Mouse (Mus musculus) hindbrain, embryonic 16.5 days (tissue): ENCODE measurements at regions not wholly inside any gene's neighbourhood (a gene's known extent, or its start where the extent isn't known, plus 50 kb on each side); places are given as distances from the start of the nearest gene placed in this dataset.
"Not testable (repeated sequence)": the region's sequence is repeated elsewhere in the genome, so short reads cannot be mapped to it uniquely, and the experiment has no call there.

ENCODE experiments used
- ATAC-seq: fragments of 200-750 bp; cut with Nextera tagmentation; 2 replicates; pipeline ENCODE4 v1.8.0; 2017; ENCODE audit warnings: moderate TSS enrichment, moderate library complexity
- H3K27ac ChIP-seq: fragments of 300-500 bp; sonication (generic); 2 replicates; pipeline ENCODE4 v1.5.1; 2014; ENCODE audit warnings: low read depth, mild to moderate bottlenecking, control low read depth, low read length, moderate library complexity
- H3K27me3 ChIP-seq: fragments of 300-500 bp; sonication (generic); replicated peaks from 2 replicates; pipeline ENCODE4 v1.6.1; 2014; ENCODE audit warnings: low read length; ENCODE audit not compliant: control insufficient read depth, insufficient read depth
- H3K36me3 ChIP-seq: fragments of 300-500 bp; sonication (generic); 2 replicates; pipeline ENCODE4 v1.6.1; 2014; ENCODE audit warnings: mild to moderate bottlenecking, low read length, moderate library complexity, mixed read lengths; ENCODE audit not compliant: control insufficient read depth, insufficient read depth
- H3K4me1 ChIP-seq: fragments of 300-500 bp; sonication (generic); 2 replicates; pipeline ENCODE4 v1.6.1; 2014; ENCODE audit warnings: low read depth, low read length; ENCODE audit not compliant: control insufficient read depth, insufficient read depth
- H3K4me2 ChIP-seq: fragments of 300-500 bp; sonication (generic); 2 replicates; pipeline ENCODE4 v1.6.1; 2014; ENCODE audit warnings: mild to moderate bottlenecking, low read length, control low read depth, moderate library complexity
- H3K4me3 ChIP-seq: fragments of 300-500 bp; sonication (generic); 2 replicates; pipeline ENCODE4 v1.5.1; 2014; ENCODE audit warnings: mild to moderate bottlenecking, low read length, control low read depth, moderate library complexity
- H3K9ac ChIP-seq: fragments of 300-500 bp; sonication (generic); 2 replicates; pipeline ENCODE4 v1.6.1; 2014; ENCODE audit warnings: low read depth, mild to moderate bottlenecking, control low read depth, low read length, moderate library complexity
- H3K9me3 ChIP-seq: fragments of 300-500 bp; sonication (generic); 2 replicates; pipeline ENCODE4 v1.6.1; 2014; ENCODE audit warnings: mild to moderate bottlenecking, low read length, moderate library complexity; ENCODE audit not compliant: control insufficient read depth
- WGBS: fragments of 180-500 bp; shearing (Covaris S2); extraction: QIAGEN DNeasy Blood & Tissue Kit; methylation state at CpG from one replicate; pipeline ENCODE4 v1.1.7; 2014; 5-methylcytosine and 5-hydroxymethylcytosine counted together

GRCm38 (mm10) chr5:100271975-100272374, 112.4 kb upstream of the Tmem150c start:
- H3K4me3 ChIP-seq, H3K27ac ChIP-seq, H3K36me3 ChIP-seq, H3K4me2 ChIP-seq, H3K9me3 ChIP-seq, H3K9ac ChIP-seq, H3K27me3 ChIP-seq, H3K4me1 ChIP-seq, ATAC-seq: not testable (repeated sequence)
- WGBS = 93% methylated on average over 9 of the region's 9 CpGs

- no peak for ATAC-seq
- H3K27ac ChIP-seq = no peak overlapping the region
- WGBS = 44% methylated on average over 12 of the region's 12 CpGs
These were observed 111.5 kb upstream of the Tmem150c start for GRCm38 (mm10) chr5:100270841-100271686.

GRCm38 (mm10) chr5:100268111-100268878, 108.7 kb upstream of the Tmem150c start:
- H3K9me3 ChIP-seq = no peaks in the 10 kb centered on the region
- no peak for ATAC-seq
- H3K4me1 ChIP-seq = peaks cover 7% of the 10 kb centered on the region
- H3K27ac ChIP-seq = no peak overlapping the region
- 65% methylated on average over 8 of the region's 8 CpGs for WGBS
- H3K9ac ChIP-seq = no peak overlapping the region
- no peaks in the 10 kb centered on the region for H3K36me3 ChIP-seq
- H3K4me3 ChIP-seq = no peak overlapping the region
- no peak overlapping the region for H3K4me2 ChIP-seq
- H3K27me3 ChIP-seq = no peaks in the 10 kb centered on the region

More at GRCm38 (mm10) chr5:100270841-100271686, 111.5 kb upstream of the Tmem150c start:
- Histone ChIP-seq H3K4me3 (no peak overlapping the region), H3K9ac (no peak overlapping the region), H3K36me3 (no peaks in the 10 kb centered on the region), H3K27me3 (no peaks in the 10 kb centered on the region), H3K4me2 (no peak overlapping the region), H3K4me1 (peaks cover 7% of the 10 kb centered on the region), H3K9me3 (no peaks in the 10 kb centered on the region)

- H3K4me2 ChIP-seq = no peak overlapping the region; the same call in 1 of the 2 replicates
- H3K9me3 ChIP-seq = no peaks in the 10 kb centered on the region
These were observed 107.3 kb upstream of the Tmem150c start for GRCm38 (mm10) chr5:100266671-100267510.

GRCm38 (mm10) chr5:100259803-100260693, 100.4 kb upstream of the Tmem150c start:
- H3K27ac ChIP-seq = no peak overlapping the region
- ATAC-seq = peak; percentile 56; the same call in 1 of the 2 replicates
- H3K9me3 ChIP-seq = no peaks in the 10 kb centered on the region
- no peaks in the 10 kb centered on the region for H3K4me1 ChIP-seq
- no peak overlapping the region for H3K9ac ChIP-seq
- H3K4me2 ChIP-seq = no peak overlapping the region
- H3K4me3 ChIP-seq = no peak overlapping the region
- 51% methylated on average over 8 of the region's 8 CpGs for whole genome bisulfite sequencing
- H3K27me3 ChIP-seq = no peaks in the 10 kb centered on the region
- H3K36me3 ChIP-seq = no peaks in the 10 kb centered on the region

More at GRCm38 (mm10) chr5:100266671-100267510, 107.3 kb upstream of the Tmem150c start:
- Histone ChIP-seq H3K36me3 (no peaks in the 10 kb centered on the region), H3K27ac (peak overlapping the region; percentile 23; the same call in 1 of the 2 replicates), H3K9ac (no peak overlapping the region), H3K4me3 (no peak overlapping the region), H3K4me1 (peaks cover 7% of the 10 kb centered on the region), H3K27me3 (no peaks in the 10 kb centered on the region)
- WGBS = 50% methylated on average over 17 of the region's 17 CpGs
- ATAC-seq = peak; percentile 79

- Histone ChIP-seq H3K4me2 (no peak overlapping the region), H3K9me3 (no peaks in the 10 kb centered on the region), H3K4me3 (no peak overlapping the region), H3K27me3 (no peaks in the 10 kb centered on the region), H3K36me3 (no peaks in the 10 kb centered on the region), H3K4me1 (no peaks in the 10 kb centered on the region), H3K27ac (no peak overlapping the region), H3K9ac (no peak overlapping the region)
- WGBS = 51% methylated on average over 12 of the region's 12 CpGs
- peak; percentile 41; the same call in 1 of the 2 replicates for ATAC-seq
These were observed 99.5 kb upstream of the Tmem150c start for GRCm38 (mm10) chr5:100258952-100259710.

GRCm38 (mm10) chr5:100255276-100255675, 95.7 kb upstream of the Tmem150c start:
- Histone ChIP-seq H3K9ac (no peak overlapping the region), H3K4me2 (no peak overlapping the region), H3K36me3 (no peaks in the 10 kb centered on the region), H3K4me1 (no peaks in the 10 kb centered on the region), H3K27me3 (no peaks in the 10 kb centered on the region), H3K9me3 (no peaks in the 10 kb centered on the region; the same call in 1 of the 2 replicates), H3K4me3 (no peak overlapping the region), H3K27ac (no peak overlapping the region)
- WGBS = 87% methylated on average over 9 of the region's 9 CpGs
- ATAC-seq = no peak

GRCm38 (mm10) chr5:100252036-100252435, 92.4 kb upstream of the Tmem150c start:
- WGBS = 94% methylated on average over 6 of the region's 6 CpGs
- ATAC-seq = no peak
- no peaks in the 10 kb centered on the region for H3K4me1 ChIP-seq

More at GRCm38 (mm10) chr5:100252036-100252435, 92.4 kb upstream of the Tmem150c start:
- H3K4me2 ChIP-seq = no peak overlapping the region
- no peak overlapping the region for H3K4me3 ChIP-seq
- H3K9me3 ChIP-seq = peaks cover 6% of the 10 kb centered on the region
- H3K9ac ChIP-seq = no peak overlapping the region
- H3K36me3 ChIP-seq = no peaks in the 10 kb centered on the region
- no peak overlapping the region for H3K27ac ChIP-seq
- H3K27me3 ChIP-seq = no peaks in the 10 kb centered on the region
